Mouse (Mus musculus) monocyte, adult 5-6 weeks (primary cell): ENCODE measurements around the gene Btbd35f14. TPM values are rescaled to one million over a fixed set of nuclear protein-coding genes. Genes with fewer than 3 reads are reported as not detected.
"Not testable (repeated sequence)": the region's sequence is repeated elsewhere in the genome, so short reads cannot be mapped to it uniquely, and the experiment has no call there.

Experiments
- ATAC-seq: fragments of 153-309, 156-312 bp; replicated peaks from 2 replicates; pipeline ENCODE4 v1.8.0; 2017; ENCODE audit warnings: mild to moderate bottlenecking; ENCODE audit not compliant: low TSS enrichment, insufficient number of reproducible peaks, severe bottlenecking, poor library complexity, low FRiP score
- total RNA-seq: library from RNA; stranded (forward); fragments of 200-1000, 200-491, 200-594 nt; gene quantifications from 3 replicates; pipeline ENCODE4 v1.2.3, GENCODE M21; 2017

The Btbd35f14 gene
- not detected in 3 replicates for total RNA-seq

DNA sequence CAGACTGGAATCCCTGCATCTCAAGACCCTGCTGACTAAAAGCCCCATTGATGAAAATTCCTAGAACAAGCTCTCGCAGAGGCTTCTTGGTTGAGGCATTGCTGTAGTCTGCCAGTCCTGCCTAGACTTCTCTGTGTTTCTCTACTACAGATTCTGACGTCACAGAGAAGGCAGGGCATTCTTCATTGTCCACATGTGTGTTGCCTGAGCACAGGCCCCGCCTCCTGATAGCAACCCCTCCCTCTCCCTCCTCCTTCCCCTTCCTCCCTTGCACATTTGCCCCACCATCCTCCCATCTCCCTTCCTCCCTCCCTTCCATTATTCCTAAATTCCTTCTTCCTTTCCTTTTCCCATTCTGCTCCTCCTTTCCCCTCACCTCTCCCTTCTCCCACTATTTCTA lies at the start of gene Btbd35f14:
Gene Btbd35f14, minus strand, starts transcription at position 101 of the 400 bp plus-strand sequence.
- ATAC-seq = not testable (repeated sequence)

DNA sequence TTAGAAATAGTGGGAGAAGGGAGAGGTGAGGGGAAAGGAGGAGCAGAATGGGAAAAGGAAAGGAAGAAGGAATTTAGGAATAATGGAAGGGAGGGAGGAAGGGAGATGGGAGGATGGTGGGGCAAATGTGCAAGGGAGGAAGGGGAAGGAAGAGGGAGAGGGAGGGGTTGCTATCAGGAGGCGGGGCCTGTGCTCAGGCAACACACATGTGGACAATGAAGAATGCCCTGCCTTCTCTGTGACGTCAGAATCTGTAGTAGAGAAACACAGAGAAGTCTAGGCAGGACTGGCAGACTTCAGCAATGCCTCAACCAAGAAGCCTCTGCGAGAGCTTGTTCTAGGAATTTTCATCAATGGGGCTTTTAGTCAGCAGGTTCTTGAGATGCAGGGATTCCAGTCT lies 45.3 kb downstream of the Btbd35f14 start, which contains the start of gene Btbd35f13:
Gene Btbd35f13, plus strand, starts transcription at position 301 of the 400 bp plus-strand sequence.
- ATAC-seq = not testable (repeated sequence)

Other genes with a start within 250 kb of the Btbd35f14 start
- gene Btbd35f15, start 125.0 kb downstream of the Btbd35f14 start, total RNA-seq = not detected in 3 replicates
- gene Btbd35f13, start 45.2 kb downstream of the Btbd35f14 start, total RNA-seq = not detected in 3 replicates